Mouse (Mus musculus) retina, adult 2 months (tissue): ENCODE measurements around the gene Rab11fip2.

Experiments
- DNase-seq: peaks from one replicate; pipeline ENCODE4 v3.0.0-alpha.2; 2012; ENCODE audit warnings: low read depth, low spot score

Gene Rab11fip2

GRCm38 (mm10) chr19:59943322-59943871 lies at the start of gene Rab11fip2:
Gene Rab11fip2 (minus strand): TSS chr19:59943654.
- peak; percentile 78 for DNase-seq

- no peak for DNase-seq
Measured at GRCm38 (mm10) chr19:59981588-59981987, 38.1 kb upstream of the Rab11fip2 start.

- no peak for DNase-seq
Measured at GRCm38 (mm10) chr19:59954936-59955335, 11.5 kb upstream of the Rab11fip2 start.

DNA sequence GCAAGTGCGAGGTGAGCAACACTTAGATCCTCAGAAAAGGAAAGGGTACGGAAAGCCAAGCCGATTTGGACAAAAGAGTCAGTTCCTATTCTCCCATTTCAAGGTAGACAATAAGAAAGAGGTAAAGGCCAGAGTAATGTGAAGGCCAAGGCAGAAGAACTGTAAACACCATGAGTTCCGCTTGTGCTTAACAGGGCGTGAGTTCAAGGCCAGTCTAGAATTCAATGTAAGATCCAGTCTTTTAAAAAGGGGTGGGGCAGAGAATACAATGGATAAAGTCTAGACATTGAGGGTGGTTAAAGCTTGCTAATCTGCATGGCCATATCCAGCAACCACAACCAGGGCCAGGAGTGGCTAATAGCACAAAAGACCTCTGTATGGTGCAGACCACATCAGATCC lies 6.3 kb upstream of the Rab11fip2 start:
- DNase-seq, result no peak

DNA sequence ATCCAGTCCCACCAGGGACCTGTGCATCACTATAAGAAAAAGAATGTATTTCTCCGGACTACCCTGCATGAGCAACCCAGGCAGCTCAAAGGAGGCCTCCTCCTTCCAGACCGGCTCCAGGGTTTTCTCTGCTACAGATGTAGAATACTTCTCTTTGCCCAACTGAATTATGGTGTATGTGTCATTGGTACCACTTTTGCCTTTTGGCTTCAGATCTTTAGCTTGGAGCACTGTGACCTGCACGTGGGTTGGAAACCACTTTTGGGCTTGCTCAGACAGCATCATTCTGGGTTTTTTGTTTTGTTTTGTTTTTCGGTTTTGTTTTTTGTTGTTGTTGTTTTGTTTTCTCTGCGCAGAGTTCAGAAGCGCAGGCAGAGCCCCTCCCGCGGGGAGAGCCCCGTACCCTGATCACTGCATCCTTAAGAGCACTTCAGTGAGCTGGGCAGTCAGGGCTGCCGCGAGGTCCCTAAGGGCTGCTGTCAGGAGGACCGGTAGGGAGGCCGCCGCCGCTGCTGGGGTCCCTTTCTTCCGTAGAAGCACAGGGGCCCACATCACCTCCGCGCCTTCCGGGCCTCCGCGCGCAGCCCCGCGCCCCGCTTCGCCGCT lies 635 bp downstream of the Rab11fip2 start:
- DNase-seq, result no peak

- no peak for DNase-seq
Measured at GRCm38 (mm10) chr19:59939711-59940110, 3.7 kb downstream of the Rab11fip2 start.

DNA sequence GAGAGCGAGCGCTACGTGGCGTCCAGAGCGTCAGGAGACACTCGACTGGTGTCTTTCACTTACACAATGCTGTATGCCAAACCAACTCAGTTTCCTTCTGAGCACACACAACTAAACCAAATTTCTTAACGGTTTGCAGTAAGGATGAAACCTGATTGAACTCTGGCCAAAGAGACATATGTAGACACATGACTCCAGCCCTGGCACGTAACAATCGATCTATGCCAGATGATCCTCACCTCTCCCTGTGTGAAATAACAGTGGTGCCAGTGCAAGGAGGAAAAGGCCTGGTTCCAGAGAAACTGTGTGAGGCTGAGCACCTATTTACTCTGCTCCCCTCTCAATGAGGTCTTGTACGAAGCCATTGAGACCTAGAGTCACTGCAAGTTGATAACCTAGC lies 11.4 kb downstream of the Rab11fip2 start:
- no peak for DNase-seq

GRCm38 (mm10) chr19:59928672-59929071 lies 14.8 kb downstream of the Rab11fip2 start:
- no peak for DNase-seq

DNA sequence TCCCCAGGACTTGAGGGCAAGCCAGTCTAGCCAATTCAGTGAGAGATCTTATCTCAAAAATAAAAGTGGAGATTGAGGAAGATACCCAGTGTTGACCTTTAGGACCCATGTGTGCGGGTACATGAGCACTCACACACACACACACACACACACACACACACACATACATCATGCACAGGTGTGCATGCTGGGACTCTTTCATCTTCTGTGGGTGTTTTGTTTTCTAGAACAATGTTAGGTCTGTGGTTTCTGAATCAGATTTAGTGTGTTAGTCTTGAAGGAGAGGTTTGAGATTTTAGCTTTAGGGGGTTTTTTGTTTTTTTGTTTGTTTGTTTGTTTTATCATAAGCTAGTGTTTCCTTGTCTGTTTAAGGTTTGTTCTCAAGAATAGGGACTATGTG lies 17.3 kb downstream of the Rab11fip2 start:
- no peak for DNase-seq

DNA sequence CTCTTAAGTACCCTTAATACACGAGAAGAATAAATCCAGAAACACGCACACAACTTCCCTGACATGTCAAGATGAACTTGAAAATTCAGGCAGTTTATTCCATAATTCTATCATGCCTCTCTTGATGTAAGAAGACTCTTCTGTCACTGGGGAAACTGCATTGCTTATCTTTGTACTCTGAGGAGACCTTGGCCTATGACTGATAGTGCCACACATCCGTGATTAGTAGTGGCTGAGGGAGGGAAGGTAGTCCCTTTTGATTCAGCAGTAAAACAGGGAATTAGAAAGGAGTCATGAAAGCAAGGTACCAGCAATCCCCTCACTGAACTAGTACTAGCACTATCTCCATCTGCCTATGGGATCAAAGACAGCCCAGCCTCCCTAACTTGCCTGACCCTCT lies 22.6 kb downstream of the Rab11fip2 start:
- no peak for DNase-seq

- DNase-seq, result no peak
Measured at GRCm38 (mm10) chr19:59917901-59918613, 25.4 kb downstream of the Rab11fip2 start.

DNA sequence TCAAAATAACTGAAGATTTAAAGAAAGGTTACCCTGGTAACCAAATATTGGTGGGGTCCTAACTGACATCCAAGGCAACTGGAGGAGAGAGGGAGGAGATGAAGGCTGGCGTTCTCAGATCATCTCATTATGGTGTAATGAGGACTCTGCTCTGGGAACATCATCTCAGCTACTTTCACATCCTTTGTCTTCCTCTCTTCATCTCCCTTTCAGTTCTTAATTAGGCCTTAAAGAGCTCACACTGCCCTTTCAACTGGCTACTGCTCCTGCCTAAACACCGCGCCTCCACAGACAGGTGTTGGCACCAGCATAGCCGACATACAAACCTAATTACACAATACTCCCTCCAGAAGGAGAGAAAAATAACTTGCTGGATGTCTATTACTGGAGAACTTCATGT lies 31.9 kb downstream of the Rab11fip2 start:
- no peak for DNase-seq

DNA sequence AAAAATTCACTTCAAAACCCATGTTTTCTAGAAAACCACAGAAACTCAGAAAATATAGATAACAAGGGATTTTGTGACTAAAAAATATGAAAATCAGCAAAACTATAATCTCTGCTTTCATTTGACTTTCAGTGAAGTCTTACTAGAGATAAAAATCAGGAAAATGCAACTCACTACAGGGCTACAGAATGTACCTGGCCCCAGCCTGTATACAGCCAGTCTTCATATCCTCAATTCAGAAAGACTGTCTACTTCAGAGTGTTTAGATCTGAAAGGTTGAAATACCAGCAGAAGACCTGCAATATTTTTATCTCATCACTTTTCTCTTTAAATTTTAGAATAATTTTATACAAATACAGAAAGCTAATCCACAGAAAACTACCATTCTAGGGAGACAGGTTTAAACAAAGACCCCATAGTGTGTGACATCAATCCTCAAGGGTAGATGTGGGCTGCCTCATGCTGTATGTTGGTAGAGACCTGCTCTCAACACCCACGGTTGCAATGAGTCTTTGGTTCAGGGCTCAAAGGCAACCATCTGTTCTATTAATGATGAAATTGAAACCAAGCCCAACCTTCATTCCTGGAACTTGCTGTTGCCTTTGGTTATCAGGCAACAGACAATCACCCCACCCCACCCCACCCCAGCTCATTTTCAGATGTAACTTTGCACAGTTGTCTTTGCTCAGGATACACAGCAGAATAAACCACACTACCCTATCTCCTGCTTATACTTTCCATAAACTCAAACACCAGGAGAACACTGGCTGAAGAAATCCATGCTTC lies 38.0 kb downstream of the Rab11fip2 start:
- DNase-seq, result no peak

- DNase-seq, result no peak
Measured at GRCm38 (mm10) chr19:59899965-59900364, 43.5 kb downstream of the Rab11fip2 start.

- no peak for DNase-seq
Measured at GRCm38 (mm10) chr19:59898301-59898700, 45.2 kb downstream of the Rab11fip2 start.

DNA sequence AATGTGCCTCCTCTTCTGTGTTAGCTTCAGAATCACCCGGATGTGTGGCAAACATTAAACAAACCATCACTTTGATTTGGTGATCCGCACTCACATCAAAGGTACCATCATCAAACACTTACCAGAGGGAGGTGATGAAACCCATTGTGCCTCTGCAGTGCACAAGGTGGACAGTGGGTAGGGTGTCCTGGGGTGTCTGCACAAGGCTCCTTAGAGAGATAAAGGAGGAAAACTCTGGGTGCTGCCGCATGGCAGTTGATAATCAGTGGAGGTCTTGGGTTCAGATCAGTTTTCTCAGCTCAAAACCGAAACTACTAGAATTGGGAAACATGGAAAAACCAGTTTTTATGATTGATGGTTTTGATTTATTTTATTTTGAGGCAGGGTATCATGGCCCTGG lies 54.1 kb downstream of the Rab11fip2 start:
- DNase-seq, result no peak

DNA sequence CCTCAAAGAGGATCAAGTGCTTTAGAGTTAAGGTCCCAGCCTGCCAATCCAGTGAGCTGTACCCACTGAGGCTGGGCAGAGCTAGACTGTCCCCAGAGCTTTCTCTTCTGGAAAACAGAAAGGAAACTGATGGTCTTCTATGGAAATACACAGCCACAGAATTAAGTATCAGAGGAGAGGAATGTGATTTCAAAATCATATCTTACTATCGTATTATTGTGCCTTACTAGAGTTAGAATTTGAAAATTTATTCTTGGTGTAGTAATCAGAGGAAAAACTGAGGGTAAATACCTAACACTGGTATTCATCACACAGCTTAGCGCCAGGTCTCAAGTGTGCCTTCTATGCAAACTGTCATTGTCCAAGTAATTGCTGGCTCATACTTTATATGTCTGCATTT lies 54.6 kb downstream of the Rab11fip2 start:
- DNase-seq, result no peak

GRCm38 (mm10) chr19:59887866-59888265 lies 55.6 kb downstream of the Rab11fip2 start:
- DNase-seq, result no peak

DNA sequence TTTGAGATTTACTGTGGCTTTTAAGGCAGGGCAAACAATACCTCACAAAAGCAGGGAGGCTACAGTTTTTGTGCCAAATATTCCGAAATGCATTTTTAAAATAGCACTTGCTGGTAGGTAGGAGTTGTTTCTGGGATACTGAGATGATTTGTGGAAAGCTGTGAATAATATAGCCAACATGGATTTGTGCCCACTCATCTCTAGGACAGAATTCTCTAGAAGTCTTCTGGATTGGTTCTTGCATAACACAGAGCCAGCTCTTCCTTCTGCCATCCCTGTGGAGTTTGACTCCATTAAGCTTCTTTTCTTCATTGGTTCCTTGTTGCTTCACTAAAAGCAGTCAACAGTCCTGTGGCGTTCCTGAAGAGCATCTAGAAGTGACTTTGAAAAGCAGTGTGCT lies 58.2 kb downstream of the Rab11fip2 start:
- no peak for DNase-seq

- no peak for DNase-seq
Measured at GRCm38 (mm10) chr19:59877238-59877637, 66.2 kb downstream of the Rab11fip2 start.

DNA sequence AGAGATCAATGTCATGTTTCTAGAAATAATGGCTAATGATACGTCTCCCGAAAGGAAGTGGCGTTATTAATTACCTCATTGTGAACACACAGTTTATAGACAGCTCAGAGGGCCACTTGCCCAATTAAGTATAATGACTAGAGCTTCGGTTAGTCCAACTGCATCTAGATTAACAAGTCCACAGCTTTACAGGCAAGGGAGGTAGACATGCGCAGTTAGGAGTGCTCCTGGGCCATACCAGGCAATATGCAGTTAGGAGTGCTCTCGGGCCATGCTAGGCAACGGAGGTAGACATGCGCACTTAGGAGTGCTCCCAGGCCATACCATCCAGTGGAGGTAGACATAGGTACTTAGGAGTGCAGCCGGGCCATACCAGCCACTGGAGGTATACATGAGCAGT lies 76.8 kb downstream of the Rab11fip2 start:
- DNase-seq, result no peak

DNA sequence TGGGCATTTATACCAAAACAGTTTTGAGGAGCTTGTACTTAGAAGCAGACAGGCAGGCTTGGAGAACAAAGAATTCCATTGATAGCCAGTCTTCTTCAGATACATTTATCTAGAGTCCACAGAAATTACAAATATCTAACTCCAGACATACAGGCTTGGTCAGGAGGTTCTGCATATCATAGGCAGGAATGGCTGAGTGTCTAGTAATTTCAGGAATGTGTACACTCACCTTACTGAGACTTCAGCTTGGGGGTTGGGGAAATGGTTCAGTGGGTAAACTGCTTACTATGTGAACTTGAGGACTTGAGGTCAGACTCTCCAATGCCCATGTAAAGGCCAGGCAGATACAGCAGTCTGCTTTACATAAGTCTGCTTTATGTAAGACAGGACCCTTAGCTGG lies 81.0 kb downstream of the Rab11fip2 start:
- no peak for DNase-seq
